Mouse (Mus musculus) lung, adult 2 months (tissue): ENCODE measurements around the gene Camsap1.

Experiments used
- CTCF ChIP-seq: fragments of 200-500 bp; IDR thresholded peaks from 2 replicates; pipeline ENCODE4 v1.5.1; 2011; ENCODE audit warnings: mild to moderate bottlenecking, low read length, control low read depth; ENCODE audit not compliant: insufficient read depth
- POLR2A ChIP-seq: fragments of 200-500 bp; IDR thresholded peaks from 2 replicates; pipeline ENCODE4 v1.6.1; 2011; ENCODE audit warnings: low read depth, mild to moderate bottlenecking, control low read depth, low read length, borderline replicate concordance; ENCODE audit errors: extremely low read depth

- no peak for TF ChIP-seq POLR2A
- no peak for TF ChIP-seq CTCF
These were observed 39.5 kb upstream of the Camsap1 start for GRCm38 (mm10) chr2:26022626-26023025.
